Mouse (Mus musculus) forebrain, postnatal 0 days (tissue): ENCODE results near the gene Naa38. TPM values are rescaled to one million over a fixed set of nuclear protein-coding genes. Genes with fewer than 3 reads are reported as not detected.

Experiments used
- ATAC-seq: fragments of 200-750 bp; cut with Nextera tagmentation; 2 replicates; pipeline ENCODE4 v1.8.0; 2017; ENCODE audit warnings: mild to moderate bottlenecking, moderate library complexity
- DNase-seq: peaks from one replicate; pipeline ENCODE4 v3.0.0-alpha.2; 2015
- H3K27ac ChIP-seq: fragments of 300-500 bp; sonication (generic); 2 replicates; pipeline ENCODE4 v1.5.1; 2014; ENCODE audit warnings: low read depth, mild to moderate bottlenecking, antibody characterized with exemption, low read length, moderate library complexity, mixed read lengths
- H3K27me3 ChIP-seq: fragments of 300-500 bp; sonication (generic); 2 replicates; pipeline ENCODE4 v1.6.1; 2014; ENCODE audit warnings: mild to moderate bottlenecking, low read length, mixed read lengths; ENCODE audit not compliant: insufficient read depth
- H3K36me3 ChIP-seq: fragments of 300-500 bp; sonication (generic); 2 replicates; pipeline ENCODE4 v1.6.1; 2014; ENCODE audit warnings: mild to moderate bottlenecking, moderate library complexity; ENCODE audit not compliant: insufficient read depth
- H3K4me1 ChIP-seq: fragments of 300-500 bp; sonication (generic); 2 replicates; pipeline ENCODE4 v1.6.1; 2014; ENCODE audit warnings: antibody characterized with exemption; ENCODE audit not compliant: insufficient read depth
- H3K4me2 ChIP-seq: fragments of 300-500 bp; sonication (generic); 2 replicates; pipeline ENCODE4 v1.6.1; 2014; ENCODE audit warnings: low read depth, mild to moderate bottlenecking, moderate library complexity
- H3K4me3 ChIP-seq: fragments of 300-500 bp; sonication (generic); 2 replicates; pipeline ENCODE4 v1.5.1; 2014; ENCODE audit warnings: low read depth, low read length, mixed read lengths
- H3K9ac ChIP-seq: fragments of 300-500 bp; sonication (generic); 2 replicates; pipeline ENCODE4 v1.6.1; 2014; ENCODE audit warnings: mild to moderate bottlenecking
- H3K9me3 ChIP-seq: fragments of 300-500 bp; sonication (generic); 2 replicates; pipeline ENCODE4 v1.6.1; 2016; ENCODE audit warnings: low read length
- CTCF ChIP-seq: sonication (generic); IDR thresholded peaks from 2 replicates; pipeline ENCODE4 v1.5.1; 2016; ENCODE audit warnings: antibody characterized with exemption, control low read depth, low read depth
- WGBS: fragments of 180-500 bp; shearing (Covaris S2); extraction: QIAGEN DNeasy Blood & Tissue Kit; methylation state at CpG from one replicate; pipeline ENCODE4 v1.1.7; 2014; 5-methylcytosine and 5-hydroxymethylcytosine counted together
- polyA plus RNA-seq: library from polyadenylated mRNA; unstranded; fragments of >200 nt; fragmentation: Nextera tagmentation; extraction: Ambion mirVana; gene quantifications from 2 replicates; pipeline ENCODE4 v1.2.1, GENCODE M21; 2015
- total RNA-seq: library from RNA; depleted of rRNA; stranded (reverse); fragments of >200 nt; gene quantifications from 2 replicates; pipeline ENCODE4 v1.2.3, GENCODE M21; 2014

Naa38 gene
- total and polyA plus RNA-seq, 2 experiments from 2014 or later = 47.7 to 125 TPM

- ATAC-seq = peak; percentile 19; the same call in 1 of the 2 replicates
- H3K4me1 ChIP-seq = peaks cover 48% of the 10 kb centered on the region
Measured at GRCm38 (mm10) chr11:69415668-69416451, 20.6 kb downstream of the Naa38 start.

GRCm38 (mm10) chr11:69416509-69416908 lies 21.2 kb downstream of the Naa38 start:
- WGBS = 0% methylated on average over 4 of the region's 4 CpGs
- DNase-seq (no peak), ATAC-seq (no peak)
- TF ChIP-seq CTCF = no peak
- Histone ChIP-seq H3K4me1 (peaks cover 48% of the 10 kb centered on the region), H3K27ac (peak overlapping the region; percentile 99), H3K27me3 (peaks cover 11% of the 10 kb centered on the region; the same call in 1 of the 2 replicates), H3K9ac (peak overlapping the region; percentile 65), H3K4me3 (peak overlapping the region; percentile 71), H3K4me2 (peak overlapping the region; percentile 98), H3K36me3 (peaks cover 11% of the 10 kb centered on the region), H3K9me3 (no peaks in the 10 kb centered on the region)

More at GRCm38 (mm10) chr11:69415668-69416451, 20.6 kb downstream of the Naa38 start:
- peak overlapping the region; percentile 99 for H3K27ac ChIP-seq
- H3K27me3 ChIP-seq = peaks cover 6% of the 10 kb centered on the region; the same call in 1 of the 2 replicates
- H3K4me2 ChIP-seq = peak overlapping the region; percentile 98
- 0% methylated on average over 16 of the region's 25 CpGs for WGBS
- H3K9ac ChIP-seq = peak overlapping the region; percentile 85
- no peak for TF ChIP-seq CTCF
- H3K36me3 ChIP-seq = peaks cover 11% of the 10 kb centered on the region
- DNase-seq = peak; percentile 76
- H3K9me3 ChIP-seq = no peaks in the 10 kb centered on the region
- peak overlapping the region; percentile 71 for H3K4me3 ChIP-seq

- Histone ChIP-seq H3K9ac (peak overlapping the region; percentile 65), H3K4me1 (peaks cover 45% of the 10 kb centered on the region), H3K27ac (peak overlapping the region; percentile 99), H3K4me3 (peak overlapping the region; percentile 71), H3K36me3 (peaks cover 10% of the 10 kb centered on the region), H3K27me3 (peaks cover 15% of the 10 kb centered on the region; the same call in 1 of the 2 replicates), H3K4me2 (peak overlapping the region; percentile 98), H3K9me3 (no peaks in the 10 kb centered on the region)
- WGBS = 2% methylated on average over 8 of the region's 8 CpGs
- no peak for DNase-seq
- ATAC-seq = no peak
- no peak for TF ChIP-seq CTCF
Measured at GRCm38 (mm10) chr11:69416921-69417448, 21.7 kb downstream of the Naa38 start.

- no peaks in the 10 kb centered on the region for H3K9me3 ChIP-seq
- DNase-seq (peak; percentile 93), ATAC-seq (peak; percentile 30)
- peak overlapping the region; percentile 65 for H3K9ac ChIP-seq
- peak overlapping the region; percentile 99 for H3K27ac ChIP-seq
- no peak for TF ChIP-seq CTCF
- WGBS = under 1% methylated on average over 39 of the region's 39 CpGs
- H3K4me1 ChIP-seq = peaks cover 38% of the 10 kb centered on the region
- peak overlapping the region; percentile 98 for H3K4me2 ChIP-seq
- peak overlapping the region; percentile 71 for H3K4me3 ChIP-seq
- H3K36me3 ChIP-seq = peaks cover 4% of the 10 kb centered on the region
- H3K27me3 ChIP-seq = peaks cover 19% of the 10 kb centered on the region
Measured at GRCm38 (mm10) chr11:69417449-69418384, 22.4 kb downstream of the Naa38 start.

GRCm38 (mm10) chr11:69418481-69419442 lies 23.5 kb downstream of the Naa38 start:
- Histone ChIP-seq H3K9ac (peak overlapping the region; percentile 65), H3K27ac (peak overlapping the region; percentile 99), H3K36me3 (no peaks in the 10 kb centered on the region), H3K9me3 (no peaks in the 10 kb centered on the region), H3K27me3 (peaks cover 19% of the 10 kb centered on the region), H3K4me1 (peaks cover 27% of the 10 kb centered on the region), H3K4me3 (peak overlapping the region; percentile 71), H3K4me2 (peak overlapping the region; percentile 98)
- 2% methylated on average over 45 of the region's 45 CpGs for WGBS
- DNase-seq (peak; percentile 97), ATAC-seq (peak; percentile 90)
- TF ChIP-seq CTCF = no peak; the same call in 1 of the 2 replicates

- peak; percentile 68 for TF ChIP-seq CTCF
- Histone ChIP-seq H3K36me3 (no peaks in the 10 kb centered on the region), H3K27ac (peak overlapping the region; percentile 75), H3K4me3 (peak overlapping the region; percentile 71), H3K27me3 (peaks cover 19% of the 10 kb centered on the region), H3K4me2 (peak overlapping the region; percentile 98), H3K4me1 (peaks cover 21% of the 10 kb centered on the region), H3K9ac (peak overlapping the region; percentile 37), H3K9me3 (no peaks in the 10 kb centered on the region)
- ATAC-seq (no peak), DNase-seq (peak; percentile 45)
- WGBS = under 1% methylated on average over 19 of the region's 19 CpGs
Measured at GRCm38 (mm10) chr11:69419443-69419812, 24.1 kb downstream of the Naa38 start.
